Mouse (Mus musculus): ENCODE measurements at regions not wholly inside any gene's neighbourhood (a gene's known extent, or its start where the extent isn't known, plus 50 kb on each side); places are given as distances from the start of the nearest gene placed in this dataset.

- no peak for DNase-seq (ENCODE audit: low spot score)
These were observed 133.0 kb downstream of the Bcas1 start for GRCm38 (mm10) chr2:170294657-170295056.

GRCm38 (mm10) chr2:170291841-170292655 is 135.6 kb downstream of the Bcas1 start:
- no peak for DNase-seq (ENCODE audit: low spot score)

- no peak for DNase-seq (ENCODE audit: low spot score)
These were observed 138.2 kb downstream of the Bcas1 start for GRCm38 (mm10) chr2:170289378-170289960.

GRCm38 (mm10) chr2:170288787-170289186 is 138.9 kb downstream of the Bcas1 start:
- DNase-seq (ENCODE audit: low spot score) = no peak

- DNase-seq (ENCODE audit: low spot score) = no peak
These were observed 139.4 kb downstream of the Bcas1 start for GRCm38 (mm10) chr2:170288196-170288595.

- DNase-seq (ENCODE audit: low spot score) = no peak
These were observed 139.5 kb upstream of the Zfp217 start for GRCm38 (mm10) chr2:170287301-170287885.

GRCm38 (mm10) chr2:170286773-170287172 is 138.9 kb upstream of the Zfp217 start:
- DNase-seq (ENCODE audit: low spot score) = no peak

GRCm38 (mm10) chr2:170282463-170282862 is 134.6 kb upstream of the Zfp217 start:
- no peak for DNase-seq (ENCODE audit: low spot score)

- no peak for DNase-seq (ENCODE audit: low spot score)
These were observed 133.6 kb upstream of the Zfp217 start for GRCm38 (mm10) chr2:170281311-170282008.

- DNase-seq (ENCODE audit: low spot score) = no peak
These were observed 132.8 kb upstream of the Zfp217 start for GRCm38 (mm10) chr2:170280733-170281132.

- no peak for DNase-seq (ENCODE audit: low spot score)
These were observed 130.0 kb upstream of the Zfp217 start for GRCm38 (mm10) chr2:170277896-170278295.

- DNase-seq (ENCODE audit: low spot score) = no peak
These were observed 129.4 kb upstream of the Zfp217 start for GRCm38 (mm10) chr2:170277182-170277767.

- DNase-seq (ENCODE audit: low spot score) = no peak
These were observed 127.8 kb upstream of the Zfp217 start for GRCm38 (mm10) chr2:170275687-170276086.

- no peak for DNase-seq (ENCODE audit: low spot score)
These were observed 122.1 kb upstream of the Zfp217 start for GRCm38 (mm10) chr2:170269926-170270577.

- no peak for DNase-seq (ENCODE audit: low spot score)
These were observed 120.2 kb upstream of the Zfp217 start for GRCm38 (mm10) chr2:170268080-170268479.

GRCm38 (mm10) chr2:170267152-170267551 is 119.2 kb upstream of the Zfp217 start:
- DNase-seq (ENCODE audit: low spot score) = no peak

- DNase-seq (ENCODE audit: low spot score) = peak; percentile 21
These were observed 118.7 kb upstream of the Zfp217 start for GRCm38 (mm10) chr2:170266407-170267101.

GRCm38 (mm10) chr2:170263594-170263993 is 115.7 kb upstream of the Zfp217 start:
- DNase-seq (ENCODE audit: low spot score) = no peak

GRCm38 (mm10) chr2:170261191-170261590 is 113.3 kb upstream of the Zfp217 start:
- no peak for DNase-seq (ENCODE audit: low spot score)

- DNase-seq (ENCODE audit: low spot score) = no peak
These were observed 112.0 kb upstream of the Zfp217 start for GRCm38 (mm10) chr2:170259662-170260457.

Measured in c-Kit-positive CD71-positive TER-119-positive erythroid progenitor cells, embryonic 14.5 days (primary cell).